Mouse (Mus musculus) C2C12 (cell line): Measurements from ENCODE around the gene Gga2. TPM values are rescaled to one million over a fixed set of nuclear protein-coding genes. Genes with fewer than 3 reads are reported as not detected.

ENCODE experiments used
- H3K27me3 ChIP-seq: one replicate; pipeline ENCODE4 v1.6.1; 2011; ENCODE audit not compliant: control insufficient read depth, insufficient read depth, insufficient read length
- H3K36me3 ChIP-seq: one replicate; pipeline ENCODE4 v1.6.1; 2011; ENCODE audit not compliant: control insufficient read depth, insufficient read depth
- H3K4me3 ChIP-seq: one replicate; pipeline ENCODE4 v1.5.1; 2011; ENCODE audit warnings: mild to moderate bottlenecking, control low read depth; ENCODE audit not compliant: poor library complexity, insufficient read depth, severe bottlenecking
- H3K79me2 ChIP-seq: one replicate; pipeline ENCODE4 v1.6.1; 2011; ENCODE audit not compliant: control insufficient read depth, insufficient read depth
- H3K79me3 ChIP-seq: one replicate; pipeline ENCODE4 v1.6.1; 2011; ENCODE audit warnings: low read depth, control low read depth
- H3ac ChIP-seq: one replicate; pipeline ENCODE3; 2011; ENCODE audit warnings: low read depth; ENCODE audit not compliant: control insufficient read depth, insufficient read length
- CEBPB ChIP-seq: IDR thresholded peaks from one replicate; pipeline ENCODE4 v1.6.1; 2011; ENCODE audit warnings: low read depth, mild to moderate bottlenecking, control low read depth, moderate library complexity
- CTCF ChIP-seq: IDR thresholded peaks from one replicate; pipeline ENCODE4 v1.5.1; 2011; ENCODE audit not compliant: control insufficient read depth, insufficient read depth, insufficient read length
- FOSL1 ChIP-seq: IDR thresholded peaks from one replicate; pipeline ENCODE4 v1.8.0; 2011; ENCODE audit warnings: mild to moderate bottlenecking, low read length; ENCODE audit not compliant: poor library complexity, insufficient read depth, severe bottlenecking
- MAX ChIP-seq: IDR thresholded peaks from one replicate; pipeline ENCODE4 v1.6.1; 2011; ENCODE audit warnings: mild to moderate bottlenecking, control low read depth
- MYOD1 ChIP-seq: IDR thresholded peaks from one replicate; pipeline ENCODE4 v1.6.1; 2011; ENCODE audit warnings: low read depth; ENCODE audit not compliant: control insufficient read depth, insufficient read length
- MYOG ChIP-seq: IDR thresholded peaks from one replicate; pipeline ENCODE4 v1.6.1; 2011; ENCODE audit not compliant: control insufficient read depth, insufficient read length; ENCODE audit errors: extremely low read depth
- USF1 ChIP-seq: IDR thresholded peaks from one replicate; pipeline ENCODE4 v1.6.1; 2011; ENCODE audit warnings: low read depth, mild to moderate bottlenecking, control low read depth, moderate library complexity
- polyA plus RNA-seq: library from polyadenylated mRNA; unstranded; fragments of >200 nt; fragmentation: generic; extraction: Trizol; gene quantifications from one replicate; pipeline ENCODE4 v1.2.1, GENCODE M21; 2012; ENCODE audit warnings: missing spikeins

The Gga2 gene
- polyA plus RNA-seq, 1 experiment, result 86.2 TPM

GRCm38 (mm10) chr7:121939729-121940128 lies 81.3 kb downstream of the Gga2 start:
- Histone ChIP-seq H3ac (no peak overlapping the region), H3K79me2 (no peaks in the 10 kb centered on the region), H3K36me3 (peaks cover 6% of the 10 kb centered on the region), H3K27me3 (no peaks in the 10 kb centered on the region), H3K79me3 (no peaks in the 10 kb centered on the region), H3K4me3 (no peak overlapping the region)
- TF ChIP-seq MAX (no peak), CTCF (no peak), MYOD1 (no peak), MYOG (no peak), USF1 (no peak), FOSL1 (no peak), CEBPB (no peak)

- no peak for TF ChIP-seq USF1
- TF ChIP-seq FOSL1, result no peak
- no peak for TF ChIP-seq MYOD1
- TF ChIP-seq MAX, result no peak
- no peak for TF ChIP-seq CEBPB
- no peak for TF ChIP-seq CTCF
- TF ChIP-seq MYOG, result no peak
- H3ac ChIP-seq, result no peak overlapping the region
- H3K4me3 ChIP-seq, result no peak overlapping the region
- H3K79me3 ChIP-seq, result no peaks in the 10 kb centered on the region
- no peaks in the 10 kb centered on the region for H3K79me2 ChIP-seq
- peaks cover 6% of the 10 kb centered on the region for H3K36me3 ChIP-seq
- no peaks in the 10 kb centered on the region for H3K27me3 ChIP-seq
Measured at GRCm38 (mm10) chr7:121939244-121939643, 81.8 kb downstream of the Gga2 start.

- Histone ChIP-seq H3K4me3 (no peak overlapping the region), H3K79me3 (no peaks in the 10 kb centered on the region), H3ac (no peak overlapping the region), H3K79me2 (no peaks in the 10 kb centered on the region), H3K27me3 (no peaks in the 10 kb centered on the region), H3K36me3 (peaks cover 6% of the 10 kb centered on the region)
- TF ChIP-seq USF1 (no peak), MYOG (no peak), FOSL1 (no peak), CEBPB (no peak)
Measured at GRCm38 (mm10) chr7:121938124-121938891, 82.7 kb downstream of the Gga2 start.

GRCm38 (mm10) chr7:121936861-121937630 lies 84.0 kb downstream of the Gga2 start:
- Histone ChIP-seq H3ac (no peak overlapping the region), H3K36me3 (no peaks in the 10 kb centered on the region), H3K27me3 (no peaks in the 10 kb centered on the region), H3K79me3 (no peaks in the 10 kb centered on the region), H3K4me3 (no peak overlapping the region), H3K79me2 (no peaks in the 10 kb centered on the region)
- TF ChIP-seq USF1 (no peak), MYOG (no peak), MAX (no peak), MYOD1 (no peak), FOSL1 (no peak), CEBPB (no peak), CTCF (no peak)

Other genes with a start within 250 kb of the Gga2 start
- gene Scnn1b, start 156.2 kb downstream of the Gga2 start, polyA plus RNA-seq, result not detected
- 14.0 TPM for gene Cog7, start 39.5 kb downstream of the Gga2 start, polyA plus RNA-seq
- gene Ubfd1, start 46.0 kb upstream of the Gga2 start, polyA plus RNA-seq, result 28.4 TPM
- 11.0 TPM for gene Ears2, start 46.0 kb upstream of the Gga2 start, polyA plus RNA-seq
- gene Ndufab1, start 80.7 kb upstream of the Gga2 start, polyA plus RNA-seq, result 813 TPM
- gene Palb2, start 111.8 kb upstream of the Gga2 start, polyA plus RNA-seq, result 2.8 TPM
- gene Dctn5, start 111.8 kb upstream of the Gga2 start, polyA plus RNA-seq, result 59.1 TPM
- gene Plk1, start 138.2 kb upstream of the Gga2 start, polyA plus RNA-seq, result 161 TPM
- not detected for gene Ern2, start 165.0 kb upstream of the Gga2 start, polyA plus RNA-seq
- gene Chp2, start 198.3 kb upstream of the Gga2 start, polyA plus RNA-seq, result not detected